Mouse (Mus musculus) monocyte, adult 59 days (primary cell): ENCODE data around the gene Cpn1. TPM values are rescaled to one million over a fixed set of nuclear protein-coding genes. Genes with fewer than 3 reads are reported as not detected.

ENCODE experiments used
- total RNA-seq, 2 experiments: library from RNA; stranded (reverse); gene quantifications; one replicate each; pipeline ENCODE4 v1.2.4; 2023

Cpn1 gene
- not detected for total RNA-seq

DNA sequence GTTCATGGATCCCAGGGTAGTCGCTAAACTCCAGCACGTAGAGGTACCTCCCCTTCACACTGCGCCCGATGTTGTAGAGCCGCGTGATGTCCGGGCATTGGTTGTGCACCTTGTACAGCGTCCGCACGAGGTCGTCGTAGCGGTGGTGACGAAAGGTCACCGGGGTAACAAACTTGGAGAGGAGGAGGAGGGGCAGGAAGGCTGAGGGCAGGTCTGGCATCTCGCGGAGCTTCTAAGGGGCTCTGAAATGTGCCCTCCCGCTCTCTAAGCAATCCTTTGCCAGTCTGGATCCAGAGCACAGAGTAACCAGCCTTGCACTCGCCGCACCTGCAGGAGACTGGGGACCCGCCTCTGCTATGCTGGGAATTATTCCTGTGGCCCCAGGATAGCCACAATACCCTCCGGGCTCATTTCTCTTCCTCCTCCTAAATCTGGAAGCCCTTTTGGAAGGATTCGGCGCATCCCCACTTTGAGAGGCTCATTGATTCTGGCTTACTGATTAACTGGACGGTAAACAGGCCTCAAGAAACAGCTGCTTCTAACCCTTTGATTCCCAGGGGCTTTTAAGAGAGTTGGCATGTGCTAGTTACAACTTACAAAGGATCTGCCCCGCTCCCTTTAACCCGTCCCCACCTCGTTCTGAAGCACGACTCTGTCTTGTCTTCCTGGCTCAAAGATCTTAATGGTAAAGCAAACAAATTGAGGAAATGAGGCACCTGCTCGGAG, at the start of gene Cpn1:
TSS of gene Cpn1 (minus strand) at position 488 of the 726 bp plus-strand sequence.

GRCm38 (mm10) chr19:44028972-44029371, 42.6 kb upstream of the Cpn1 start, which contains the start of gene Cyp2c23:
Gene Cyp2c23 (minus strand): TSS chr19:44029208.

DNA sequence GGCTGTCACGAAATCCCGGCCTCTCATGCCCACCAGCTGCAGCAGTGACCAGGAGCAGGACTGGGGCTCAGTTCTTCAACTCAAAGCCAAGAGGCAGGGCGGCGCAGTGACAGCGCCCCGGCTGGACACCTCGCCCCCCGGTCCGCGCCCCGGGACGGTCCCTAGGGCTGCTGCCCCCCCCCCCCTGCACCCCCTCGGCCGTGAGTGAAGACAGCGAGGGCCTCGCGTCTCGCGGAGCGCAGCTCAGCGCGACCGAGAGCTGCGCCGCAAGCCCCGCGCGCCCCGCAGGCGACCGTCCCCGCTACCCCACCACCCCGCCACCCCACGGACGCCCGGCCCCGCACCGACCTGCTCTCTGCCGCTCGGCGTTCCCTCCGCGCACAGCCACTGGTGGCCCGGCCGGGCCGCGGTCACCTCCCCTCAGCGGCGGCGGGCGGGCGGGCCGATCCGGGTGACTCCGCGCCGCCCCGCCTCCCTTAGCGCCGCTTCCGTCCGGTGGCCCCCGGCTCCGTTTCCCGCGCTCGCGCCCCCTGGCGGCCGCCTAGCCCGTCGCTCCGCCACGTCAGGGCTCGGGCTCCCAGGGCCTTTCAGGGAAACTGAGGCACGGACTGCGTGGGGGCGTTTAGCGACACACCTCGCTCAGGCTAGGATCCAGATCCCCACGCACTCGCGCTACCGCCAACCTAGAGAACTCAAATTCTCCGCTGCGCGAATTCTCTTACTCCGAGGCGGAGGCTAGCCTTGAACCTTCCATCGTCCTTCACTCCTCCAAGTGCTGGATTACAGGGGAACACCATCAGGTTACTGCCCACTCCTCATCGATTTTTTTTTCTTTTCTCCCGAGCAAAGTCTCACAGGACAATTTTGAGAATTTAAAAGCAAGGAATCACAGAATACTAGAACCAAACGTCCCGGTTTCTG, 46.3 kb downstream of the Cpn1 start, which contains the start of gene Dnmbp:
TSS of gene Dnmbp (minus strand) at position 423 of the 921 bp plus-strand sequence.

Other genes with a start within 250 kb of the Cpn1 start
- gene Cutc, start 233.6 kb downstream of the Cpn1 start, total RNA-seq: 10 to 100 TPM; 13.5 to 19.3 TPM
- gene Cox15, start 233.6 kb downstream of the Cpn1 start, total RNA-seq: 10 to 100 TPM; 11.7 to 15.6 TPM
- 1 to 10 TPM in 1 of 2 experiments, under 1 TPM in 1; 0.37 to 1.0 TPM for gene Abcc2, start 204.4 kb downstream of the Cpn1 start, total RNA-seq
- 10 to 100 TPM; 10.1 to 10.3 TPM for gene Dnmbp, start 46.4 kb downstream of the Cpn1 start, total RNA-seq
- not detected for gene Cyp2c23, start 42.7 kb upstream of the Cpn1 start, total RNA-seq
- 10 to 100 TPM; 49.5 to 50.7 TPM for gene Erlin1, start 83.2 kb upstream of the Cpn1 start, total RNA-seq
- 10 to 100 TPM; 63.6 to 64.4 TPM for gene Chuk, start 120.9 kb upstream of the Cpn1 start, total RNA-seq
- 10 to 100 TPM; 14.8 to 20.9 TPM for gene Cwf19l1, start 149.3 kb upstream of the Cpn1 start, total RNA-seq
- gene Bloc1s2, start 159.9 kb upstream of the Cpn1 start, total RNA-seq: 10 to 100 TPM; 80.2 to 81.4 TPM
- gene Pkd2l1, start 205.9 kb upstream of the Cpn1 start, total RNA-seq: not detected
- not detected for gene Scd3, start 216.7 kb upstream of the Cpn1 start, total RNA-seq